Mouse (Mus musculus) spleen, postnatal 10 days (tissue): Measurements from ENCODE around the gene Prickle4.

Experiments used
- DNase-seq, 2 experiments: peaks; one replicate each; pipeline ENCODE4 v3.0.0; 2021 to 2022; ENCODE audit warnings: low spot score in 2 of 2

Gene Prickle4

DNA sequence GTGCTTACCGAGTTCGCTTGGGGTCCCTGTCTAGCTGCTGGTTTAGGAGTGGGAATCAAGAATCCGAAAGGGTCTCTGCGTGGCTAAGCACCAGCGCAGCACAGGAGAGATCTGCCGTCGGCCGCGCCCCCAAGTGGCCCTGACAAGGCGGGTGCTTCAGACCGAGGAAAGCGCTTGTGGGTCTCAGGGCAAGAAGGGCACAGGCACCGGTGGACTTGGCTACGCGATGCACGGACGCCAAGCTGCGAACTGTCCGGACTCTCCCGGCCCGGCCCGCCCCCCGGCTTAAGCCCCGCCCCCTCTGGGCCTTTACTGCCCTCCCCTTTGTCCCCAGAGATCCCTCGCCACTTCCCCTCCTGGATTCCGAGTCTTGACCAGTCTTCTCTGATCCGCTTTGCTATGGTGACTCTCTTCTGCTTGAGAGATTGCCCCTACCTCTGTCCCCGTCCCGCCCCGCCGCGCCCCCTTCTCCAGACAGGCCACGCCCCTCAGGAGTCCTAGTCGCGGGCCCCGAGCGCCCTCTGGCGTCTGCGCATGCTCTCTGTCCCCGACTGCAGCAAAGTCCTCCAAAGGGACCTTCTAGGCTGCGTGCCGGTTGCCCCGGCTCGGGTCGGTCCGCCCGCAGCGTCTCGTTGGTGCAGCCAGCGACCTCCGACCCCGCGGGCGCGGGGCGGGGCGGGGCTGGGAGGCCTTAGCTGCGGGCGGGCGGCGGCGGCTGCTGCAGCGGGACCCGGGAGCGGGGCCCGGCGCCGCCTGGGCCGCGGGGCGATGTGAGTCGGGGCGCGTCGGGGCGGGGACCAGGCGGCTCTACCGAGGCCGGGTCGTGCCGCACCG, at the start of gene Prickle4:
TSS of gene Prickle4 (minus strand) at position 234 of the 834 bp plus-strand sequence.
- peak; percentile 96 to 97 for DNase-seq

DNA sequence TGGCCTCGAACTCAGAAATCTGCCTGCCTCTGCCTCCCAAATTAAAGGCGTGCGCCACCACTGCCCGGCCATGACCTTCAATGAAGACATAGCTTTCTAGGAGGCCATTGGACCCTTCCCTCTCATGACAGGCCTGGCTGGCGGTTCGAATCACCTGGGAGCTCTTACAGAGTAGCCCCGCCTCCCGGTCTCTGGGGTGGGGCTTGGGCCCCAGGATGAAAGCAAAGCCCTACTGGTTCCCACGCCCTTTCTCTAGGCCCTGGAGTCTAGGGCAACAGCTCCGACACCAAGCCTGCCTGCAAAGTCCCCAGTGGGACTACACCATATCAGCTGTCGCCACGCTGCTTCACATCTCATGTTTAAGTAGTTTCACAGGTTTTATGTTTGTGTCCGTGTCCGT, 49.5 kb upstream of the Prickle4 start:
- no peak for DNase-seq

DNA sequence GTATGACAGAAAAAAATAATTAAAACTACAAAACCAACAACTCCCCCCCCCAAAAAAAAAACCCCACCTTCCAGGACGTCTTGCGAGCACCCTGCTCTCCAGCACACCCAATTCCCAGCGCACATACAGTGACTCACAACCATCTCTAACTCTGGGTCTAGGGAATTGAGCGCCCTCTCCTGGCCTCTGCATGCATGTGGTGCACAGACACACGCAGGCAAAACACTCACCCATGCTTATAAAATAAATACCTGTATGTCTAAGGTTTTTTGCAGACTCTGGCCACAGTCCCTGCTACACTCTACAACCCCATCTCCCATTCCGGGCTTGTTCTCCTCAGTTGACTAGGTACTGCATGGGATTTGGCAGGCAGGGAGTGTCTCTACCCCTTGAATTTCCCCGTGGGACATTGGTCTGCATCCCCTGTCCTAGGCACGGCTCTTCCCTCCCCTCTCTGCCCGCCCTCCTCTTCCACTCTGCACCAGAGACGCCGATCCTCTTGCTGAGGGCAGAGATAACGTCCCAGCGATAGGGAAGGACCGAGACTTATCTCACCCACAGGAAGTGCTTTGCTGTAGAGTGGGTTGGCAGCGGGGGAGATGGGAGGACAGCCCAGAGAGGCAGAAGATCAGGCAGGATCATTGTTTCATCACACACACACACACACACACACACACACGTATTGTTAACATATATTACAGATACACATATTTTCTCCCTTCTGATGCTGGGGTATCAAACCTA, 48.6 kb upstream of the Prickle4 start:
- DNase-seq: peak in 1 of 2 experiments; percentile 62

DNA sequence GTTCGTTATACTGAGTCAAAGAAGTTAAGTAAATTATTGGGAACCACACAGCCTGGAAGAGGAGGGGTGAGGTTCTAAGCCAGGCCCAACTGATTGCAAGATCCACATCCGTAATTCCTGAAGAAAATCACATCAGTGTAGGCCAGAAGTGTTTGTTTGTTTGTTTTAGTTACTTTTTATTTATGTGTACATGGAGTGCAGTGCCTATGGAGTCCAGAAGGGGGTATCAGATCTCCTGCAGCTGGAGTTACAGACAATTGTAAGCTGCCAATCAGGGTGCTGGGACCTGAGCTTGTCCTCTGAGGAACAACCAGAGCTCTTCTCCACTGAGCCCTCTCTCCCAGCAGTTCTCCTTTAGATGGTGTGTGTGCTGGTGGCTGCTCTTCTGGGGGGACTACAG, 45.6 kb upstream of the Prickle4 start:
- DNase-seq: no peak

DNA sequence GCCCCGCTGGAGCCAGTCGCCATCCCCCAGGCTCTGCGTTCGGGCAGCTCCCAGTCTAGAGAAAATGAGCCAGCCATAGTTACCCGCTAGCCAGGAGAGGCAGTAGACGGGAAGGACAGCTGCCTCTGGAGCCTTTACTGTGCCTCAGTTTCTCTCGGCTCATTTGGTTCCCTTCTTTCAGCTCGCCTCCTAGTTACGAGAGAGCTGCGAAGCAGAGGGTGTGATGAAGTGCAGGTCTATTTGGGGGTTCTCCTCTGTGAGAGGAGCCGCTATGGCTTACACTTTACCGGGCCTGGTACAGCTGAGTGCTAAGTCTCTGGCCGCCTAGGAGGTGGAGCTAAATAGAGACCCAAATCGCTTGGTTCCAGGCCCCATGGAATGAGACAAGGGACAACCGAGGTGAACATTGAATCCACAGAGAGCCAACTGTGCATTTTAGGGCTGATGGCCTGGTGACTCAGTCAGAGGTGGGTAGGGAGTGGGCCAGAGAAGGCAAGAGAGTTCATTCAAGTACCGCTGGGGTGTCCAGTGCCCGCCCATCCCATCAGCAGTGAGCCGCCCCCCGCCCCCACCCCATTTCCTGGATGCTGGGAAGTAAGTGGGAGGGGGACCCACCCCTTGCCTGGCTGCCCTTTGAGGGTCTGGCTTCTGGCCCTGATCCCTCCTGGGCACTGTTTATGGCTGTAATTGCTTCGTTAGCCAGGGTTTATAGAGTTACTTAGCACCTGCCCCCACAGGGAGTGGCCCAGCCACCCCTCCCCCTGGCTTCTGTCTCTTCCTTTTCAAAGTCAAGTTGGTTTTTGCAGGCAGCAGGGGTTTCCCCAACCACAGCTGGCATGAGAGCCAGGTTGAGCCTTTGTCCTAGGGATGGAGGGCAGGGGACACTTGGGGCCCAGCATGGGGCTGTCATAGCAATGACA, 44.6 kb upstream of the Prickle4 start:
- DNase-seq: peak; percentile 32 to 73

DNA sequence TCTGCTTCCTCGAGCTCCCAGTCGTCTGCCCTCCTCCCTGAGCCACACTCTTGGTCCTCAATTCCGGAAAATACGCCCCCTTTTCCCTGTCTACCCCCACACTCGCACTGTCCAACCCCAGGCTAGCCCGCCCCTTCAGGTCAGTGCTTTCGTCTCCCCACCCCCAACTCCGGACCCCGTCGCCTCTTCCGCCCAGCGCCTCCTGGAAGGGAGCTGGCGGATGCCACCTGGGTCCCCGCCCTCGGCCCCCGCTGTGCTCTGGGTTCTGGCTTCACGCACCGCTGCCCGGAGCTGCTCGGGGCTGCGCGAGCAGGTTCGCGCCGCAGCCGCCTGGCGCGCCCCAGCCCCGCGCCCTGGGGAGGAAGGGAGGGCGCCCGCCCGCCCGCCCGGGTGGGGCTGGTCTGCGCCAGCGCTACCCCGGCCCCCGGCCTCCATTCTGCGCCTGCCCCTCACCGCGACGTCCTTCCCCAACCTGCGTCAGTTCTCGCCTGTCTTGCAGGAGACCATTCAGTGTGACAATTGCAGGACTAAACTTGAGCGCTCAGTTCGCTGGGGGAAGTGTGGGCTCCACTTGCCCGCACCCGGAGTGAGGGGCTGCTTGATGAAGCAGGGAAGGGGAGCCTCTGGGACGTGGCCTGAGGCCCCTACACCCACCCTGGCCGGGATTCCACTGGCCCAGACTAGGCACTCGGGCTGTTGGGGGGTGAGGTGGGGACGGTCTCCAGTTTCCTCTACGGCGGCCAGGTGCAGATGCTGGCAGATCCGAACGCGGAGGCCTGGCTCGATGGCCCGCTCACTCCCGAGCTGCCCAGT, 43.7 kb upstream of the Prickle4 start:
- peak; percentile 54 to 87 for DNase-seq

DNA sequence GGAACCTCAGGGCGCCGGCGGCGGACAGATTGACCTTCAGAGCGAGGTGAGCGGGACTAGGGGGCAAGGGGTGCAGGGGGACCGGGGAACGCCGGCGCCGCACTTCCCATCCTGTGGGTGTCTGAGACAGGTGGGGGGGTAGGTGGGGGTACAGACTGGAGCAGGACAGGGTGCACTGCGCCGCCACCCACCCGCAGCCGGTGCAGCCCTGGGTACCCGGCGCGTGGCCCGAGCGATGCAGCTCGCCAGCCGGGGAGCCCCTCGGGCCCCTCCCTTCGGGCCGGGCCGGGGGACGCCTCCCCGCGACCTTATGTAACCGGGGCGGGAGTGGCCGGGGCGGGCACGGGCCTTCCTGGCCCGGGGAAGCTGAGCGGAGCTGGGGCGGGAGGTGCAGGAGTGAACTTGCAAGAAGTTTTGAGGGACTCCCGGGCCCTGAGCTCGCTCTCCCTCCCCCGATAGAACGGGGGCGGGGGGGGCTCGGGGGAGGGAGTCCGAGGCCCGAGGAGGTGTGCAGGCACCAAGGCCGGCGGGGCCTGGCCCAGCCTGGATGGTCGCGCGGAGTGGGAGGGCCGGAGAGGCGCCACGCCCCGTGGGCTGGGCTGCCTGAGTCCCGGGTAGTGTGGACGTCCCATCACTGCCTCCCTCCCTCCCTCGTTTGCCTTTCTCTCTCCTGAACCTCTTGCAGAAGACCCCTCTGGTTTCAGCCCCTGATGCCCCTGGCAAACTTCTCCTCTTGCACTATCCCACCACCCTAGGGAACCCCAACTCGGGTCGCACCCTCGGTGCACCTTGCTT, 42.9 kb upstream of the Prickle4 start:
- DNase-seq: peak; percentile 77 to 87

DNA sequence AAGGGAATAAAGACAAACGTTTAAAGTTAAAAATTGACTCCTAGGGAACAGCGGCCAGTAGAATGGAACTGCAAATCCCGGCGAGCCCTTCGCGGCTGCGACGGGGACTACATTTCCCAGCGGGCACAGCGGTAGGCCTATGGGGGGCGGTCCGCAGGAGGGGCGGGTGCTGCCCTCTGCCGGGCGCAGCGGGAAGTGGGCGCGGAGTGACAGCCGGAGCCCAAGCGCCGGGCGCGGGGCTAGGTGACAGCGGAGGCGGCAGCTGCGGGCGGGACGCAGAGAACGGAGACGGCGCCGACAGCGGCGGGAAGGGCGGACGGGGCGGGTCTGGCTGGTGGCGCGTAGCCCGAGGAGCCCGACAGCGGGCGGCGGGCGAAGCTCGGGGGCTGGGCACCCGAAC, 42.3 kb upstream of the Prickle4 start, which contains the start of gene Tfeb:
TSS of gene Tfeb (plus strand) at position 175 of the 400 bp plus-strand sequence.
- peak; percentile 98 to 99 for DNase-seq

DNA sequence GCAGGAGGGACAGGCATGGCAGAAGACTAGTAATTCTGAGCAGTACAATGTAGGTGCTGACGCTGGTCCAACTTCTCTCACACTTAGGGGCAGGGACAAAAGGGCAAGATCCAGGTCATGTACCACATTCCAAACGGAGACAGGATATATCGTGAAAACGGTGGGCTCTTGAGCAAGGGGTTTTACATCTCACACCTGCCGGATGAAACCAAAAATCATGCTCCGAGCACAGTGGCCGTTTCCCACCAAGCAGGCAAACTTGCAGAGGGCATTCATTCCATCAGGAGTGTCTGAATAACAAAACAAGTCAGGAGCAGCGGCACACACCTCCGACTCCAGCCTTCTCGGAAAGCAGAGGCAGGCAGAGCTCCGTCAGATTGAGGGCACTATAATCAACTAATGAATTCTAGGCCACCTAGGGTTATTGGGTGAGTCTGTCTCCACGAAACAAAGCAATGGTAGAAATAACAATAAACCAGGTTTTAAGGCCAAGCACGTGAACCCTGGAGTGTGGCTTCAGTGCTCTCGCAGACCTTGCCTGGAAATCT, 41.1 kb upstream of the Prickle4 start:
- DNase-seq: no peak

DNA sequence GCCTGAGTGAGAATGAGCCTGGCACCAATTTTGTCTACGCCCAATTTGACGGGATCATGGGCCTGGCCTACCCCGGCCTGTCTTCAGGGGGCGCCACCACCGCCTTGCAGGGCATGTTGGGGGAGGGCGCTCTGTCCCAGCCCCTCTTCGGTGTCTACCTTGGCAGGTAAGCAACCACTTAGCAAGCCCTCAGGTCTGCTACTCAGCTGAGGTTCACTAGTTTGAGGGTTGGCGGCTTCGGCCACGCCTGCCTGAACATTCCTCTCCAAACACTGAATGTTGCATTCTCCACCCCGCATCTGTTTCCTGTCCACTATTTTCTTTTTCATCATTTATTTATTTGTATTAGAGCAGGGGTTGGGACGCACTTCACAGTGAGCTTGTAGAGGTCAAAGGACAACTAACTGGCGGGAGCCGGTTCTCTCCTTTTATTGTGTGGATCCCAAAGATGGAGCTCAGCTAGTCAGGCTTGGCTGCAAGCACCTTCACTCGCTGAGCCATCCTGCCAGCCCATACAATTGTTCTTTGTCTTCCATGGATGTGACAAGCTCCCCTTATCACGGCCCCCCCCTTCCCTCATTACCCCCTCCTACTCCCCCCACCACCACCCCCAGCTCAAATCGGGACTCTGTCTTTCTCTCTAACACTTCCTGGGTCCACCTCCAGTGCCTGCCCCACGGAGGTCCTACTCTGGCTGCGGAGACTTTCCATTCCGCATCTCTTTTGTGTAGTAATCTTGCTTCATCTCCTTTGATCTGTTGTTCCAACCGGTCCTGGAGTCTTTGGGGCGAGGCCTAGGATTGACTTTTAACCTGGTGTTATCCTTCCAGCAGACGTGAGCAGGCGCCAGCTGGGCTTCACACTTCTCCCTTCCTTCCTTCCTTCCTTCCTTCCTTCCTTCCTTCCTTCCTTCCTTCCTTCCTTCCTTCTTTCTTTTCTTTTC, 36.4 kb upstream of the Prickle4 start:
- no peak for DNase-seq

DNA sequence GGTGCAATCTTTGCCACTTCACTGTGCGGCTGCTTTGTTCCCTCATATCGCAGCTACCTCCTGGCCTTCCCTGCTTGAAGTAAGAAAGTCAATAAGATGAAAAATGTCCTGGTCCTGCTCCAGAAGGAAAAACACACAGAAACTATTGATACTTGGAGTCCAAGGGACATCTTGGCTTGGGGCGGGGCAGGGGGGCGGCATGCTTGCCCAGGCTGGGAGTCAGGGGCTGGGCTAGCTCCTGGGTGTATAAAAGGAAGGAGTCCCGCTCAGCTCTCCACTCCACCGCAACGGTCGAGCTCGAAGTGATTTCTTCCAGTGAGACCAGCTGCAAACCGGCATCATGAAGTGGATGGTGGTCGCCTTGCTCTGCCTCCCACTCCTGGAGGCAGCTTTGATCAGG, 32.0 kb upstream of the Prickle4 start, which contains the start of gene Pgc:
TSS of gene Pgc (plus strand) at position 277 of the 400 bp plus-strand sequence.
- no peak for DNase-seq

DNA sequence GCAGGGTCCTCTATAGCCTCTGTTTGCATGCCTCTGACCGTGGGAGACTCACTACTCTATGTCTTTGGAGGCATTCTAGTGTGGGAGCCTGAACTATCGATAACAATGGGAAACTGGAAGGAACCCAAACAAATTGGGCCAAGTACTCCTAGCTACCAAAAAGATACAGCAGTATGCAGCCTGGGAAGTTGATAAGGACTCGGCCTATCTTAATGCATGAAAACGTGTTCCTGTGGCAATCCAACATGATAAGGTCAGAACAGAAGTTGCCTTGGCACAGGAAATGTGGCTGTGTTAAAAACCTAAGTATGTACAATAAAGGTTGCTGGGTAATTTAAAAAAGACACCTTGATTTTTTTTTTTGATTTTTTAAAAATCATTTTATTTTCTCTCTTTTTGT, 26.6 kb upstream of the Prickle4 start:
- no peak for DNase-seq

DNA sequence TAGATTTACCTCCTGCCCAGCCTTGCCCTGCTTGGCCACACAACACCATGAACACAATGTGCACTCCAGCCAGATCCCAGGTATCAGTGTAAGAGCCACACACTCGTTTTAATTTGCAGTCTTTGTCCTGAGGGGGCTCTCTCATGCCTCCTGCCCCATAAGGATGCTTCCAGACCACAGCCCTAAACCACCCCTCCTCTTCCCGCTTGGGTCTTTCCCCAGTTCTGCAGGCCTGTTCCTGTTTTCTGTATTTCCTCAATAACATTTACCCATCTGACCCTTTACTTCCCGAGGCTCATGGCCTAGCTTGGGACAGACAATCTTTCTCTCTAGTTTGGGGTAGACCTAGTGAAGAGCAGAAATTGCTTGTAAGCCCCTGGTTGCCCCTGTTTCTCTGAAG, 20.5 kb upstream of the Prickle4 start:
- no peak for DNase-seq

DNA sequence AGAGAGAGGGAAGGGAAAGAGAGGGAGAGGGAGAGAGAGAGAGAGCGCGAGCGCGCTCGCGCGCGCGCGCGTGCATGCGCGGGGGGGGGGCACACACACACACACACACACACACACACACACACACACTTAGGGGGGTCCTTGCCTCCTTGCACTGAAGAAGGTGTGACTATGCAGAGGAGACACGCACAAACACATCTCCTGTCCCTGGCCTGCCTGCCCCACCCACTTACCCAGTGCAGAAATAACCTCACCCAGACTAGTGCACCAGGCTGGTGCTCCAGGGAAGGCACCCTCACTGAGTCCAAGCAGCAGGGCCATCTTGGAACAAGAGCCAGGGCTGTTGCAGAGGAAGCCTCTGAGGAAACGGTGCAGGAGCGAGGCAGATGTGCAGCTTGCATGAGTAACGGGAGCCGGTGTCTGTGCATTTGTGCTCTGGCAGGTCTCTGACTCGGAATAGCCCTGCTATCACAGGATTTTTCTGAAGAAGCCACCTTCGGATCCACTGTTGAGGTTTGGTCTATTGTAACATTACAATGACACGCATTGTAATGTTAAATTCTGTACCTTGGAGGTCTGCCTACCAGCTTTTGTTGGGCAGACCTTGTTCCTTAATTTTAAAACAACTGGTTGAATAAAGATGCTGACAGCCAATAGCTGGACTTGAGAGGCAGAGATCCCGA, 18.5 kb upstream of the Prickle4 start:
- no peak for DNase-seq

DNA sequence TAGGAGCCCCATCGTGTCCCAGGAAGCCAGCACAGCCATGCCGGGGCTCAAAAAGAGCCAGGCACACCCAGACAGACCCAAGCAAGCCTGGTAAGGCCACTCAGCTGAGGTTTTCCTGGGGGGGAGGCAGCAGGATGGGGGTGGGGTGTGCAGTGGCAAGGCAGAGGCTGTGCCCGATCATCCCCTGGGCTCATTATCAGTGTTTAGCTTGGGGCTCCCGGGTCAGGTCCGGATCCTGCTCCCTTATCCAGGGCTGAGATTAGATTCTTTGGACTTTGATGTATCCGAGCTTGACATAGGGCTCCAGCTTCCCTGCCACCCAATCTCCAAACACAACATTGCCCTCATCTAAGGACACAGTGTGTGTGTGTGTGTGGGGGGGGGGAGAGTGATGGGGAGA, 17.3 kb upstream of the Prickle4 start:
- no peak for DNase-seq

DNA sequence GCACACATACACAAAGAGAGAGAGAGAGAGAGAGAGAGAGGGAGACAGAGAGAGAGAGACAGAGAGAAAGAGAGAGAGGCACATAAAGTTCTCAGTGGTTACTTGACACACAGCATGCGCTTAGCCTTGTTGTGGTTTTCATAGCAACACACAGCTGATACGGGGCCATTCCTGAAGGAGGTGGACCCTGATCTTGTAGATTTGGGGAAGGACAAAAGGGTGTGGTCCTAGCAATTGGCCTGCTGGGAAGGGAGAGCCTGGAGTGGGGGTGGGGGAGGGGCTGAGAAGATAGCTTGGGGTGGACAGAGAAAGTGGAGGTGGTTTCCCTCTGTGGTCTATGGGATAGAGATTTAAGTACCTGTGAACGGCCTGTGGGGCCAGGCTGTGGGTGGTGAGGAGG, 15.5 kb upstream of the Prickle4 start:
- no peak for DNase-seq

DNA sequence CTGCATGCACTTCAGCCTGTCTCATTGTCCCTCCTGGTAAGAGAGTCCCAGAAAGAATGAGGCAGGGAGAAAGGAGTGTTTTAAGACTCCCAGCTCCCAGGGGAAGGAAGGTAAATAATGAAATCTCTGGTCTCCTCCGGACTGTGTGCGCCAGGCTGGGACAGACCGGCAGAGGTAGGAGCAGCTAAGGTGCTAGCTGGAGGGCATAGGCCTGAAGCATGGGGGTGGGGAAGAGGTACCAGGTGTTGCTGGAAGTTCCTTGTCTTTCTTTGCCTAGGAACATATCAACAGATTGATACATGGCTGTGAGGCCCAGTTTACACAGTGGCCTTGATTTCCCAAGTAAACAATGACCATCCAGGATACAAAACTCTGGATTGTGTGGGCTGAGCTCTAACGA, 14.4 kb upstream of the Prickle4 start:
- DNase-seq: no peak

DNA sequence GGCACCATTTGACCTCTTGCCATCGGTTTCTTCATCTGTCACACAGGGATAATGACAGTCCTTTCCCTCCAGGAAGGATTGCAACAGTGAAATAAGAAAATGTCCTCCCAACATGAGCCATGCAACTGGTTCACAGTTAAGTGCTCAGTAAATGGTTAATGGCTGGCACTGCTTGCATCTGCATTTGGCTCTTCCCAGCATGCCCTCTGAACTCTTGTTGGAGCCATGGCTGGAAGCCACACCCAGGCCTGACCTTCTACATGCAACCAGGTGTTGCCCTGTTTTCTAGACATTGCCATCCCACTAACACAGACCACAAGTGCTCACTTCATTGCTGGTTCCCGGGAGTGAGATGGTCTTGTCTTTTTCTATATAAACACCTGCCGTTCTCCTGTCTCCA, 13.4 kb upstream of the Prickle4 start:
- no peak for DNase-seq
